Comparison of ENCODE assay signal across 20 mouse cellular contexts in the genomic region with DNA sequence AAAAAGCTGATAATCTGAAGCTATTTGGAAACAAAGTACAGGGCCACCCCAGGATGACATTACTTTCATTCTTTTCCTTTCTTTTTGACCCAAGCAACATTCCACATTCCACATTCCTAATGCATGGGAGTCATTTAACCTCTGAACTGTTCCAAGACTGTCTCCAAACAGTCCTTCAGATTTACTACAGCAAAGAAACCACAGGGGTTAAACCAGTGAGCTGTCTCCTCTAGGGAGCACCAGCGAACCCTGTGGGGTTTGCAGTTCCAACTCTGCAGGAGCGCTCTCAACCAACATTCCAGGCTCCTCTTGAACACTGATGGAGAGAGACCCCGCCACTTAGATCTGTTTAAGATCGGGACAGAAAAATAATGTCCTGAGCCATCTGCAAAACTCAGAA. TPM values are rescaled to one million over a fixed set of nuclear protein-coding genes. Genes with fewer than 3 reads are reported as not detected.
DNase-seq lines count a peak whose midpoint lies in the region; ATAC-seq and TF ChIP-seq lines count a peak whose summit lies in the region.
"Had no signal": no experiment of that assay in that cellular context is flagged by ENCODE, and none has a peak within 500 bp of the region (broad histone marks: within the 10 kb centered on the region; RNA-seq: fewer than 3 reads in every experiment).

No protein-coding gene starts in this region.

- intact Hi-C loops in gastrocnemius, postnatal 36 days (cut with DNase I): no loop called here

- H3K4me3 ChIP-seq in kidney, postnatal 0 days (replicated peaks; ENCODE audit: low read depth, low read length): no peak overlapping the region
- H3K4me3 ChIP-seq in CH12.LX (replicated peaks in 1 of 3; ENCODE audit: low read depth in 2 of 3, low read length in 2 of 3, poor library complexity in 1 of 3): no peak overlapping the region
- H3K4me3 ChIP-seq: heart, embryonic 12.5 days; hindbrain, embryonic 12.5 days; limb, embryonic 12.5 days; liver, embryonic 12.5 days; midbrain, embryonic 15.5 days had no signal

- no peak overlapping the region; the same call in 1 of the 2 replicates for H3K4me2 ChIP-seq in kidney, postnatal 0 days (ENCODE audit: low read length)
- H3K4me2 ChIP-seq in CH12.LX (ENCODE audit: insufficient read depth, low read depth, poor library complexity, severe bottlenecking): 0 out of 2 replicates have a peak overlapping the region, but pooled peaks have one; percentile 23
- H3K4me2 ChIP-seq: heart, embryonic 12.5 days; hindbrain, embryonic 12.5 days; limb, embryonic 12.5 days; liver, embryonic 12.5 days; midbrain, embryonic 15.5 days had no signal

- no peak overlapping the region for H3K27ac ChIP-seq in kidney, postnatal 0 days
- H3K27ac ChIP-seq in CH12.LX (ENCODE audit: insufficient read depth, low read depth): no peak overlapping the region
- H3K27ac ChIP-seq: hindbrain, embryonic 12.5 days; limb, embryonic 12.5 days; liver, embryonic 12.5 days; midbrain, embryonic 15.5 days had no signal

- H3K4me1 ChIP-seq in kidney, postnatal 0 days (replicated peaks; ENCODE audit: insufficient read depth, low read length): 0 out of 2 replicates have a peak, but pooled peaks cover 8% of the 10 kb centered on the region
- no peaks in the 10 kb centered on the region for H3K4me1 ChIP-seq in CH12.LX (ENCODE audit: control insufficient read depth in 1 of 2, insufficient read depth in 2 of 2)
- H3K4me1 ChIP-seq: heart, embryonic 12.5 days; hindbrain, embryonic 12.5 days; liver, embryonic 12.5 days; midbrain, embryonic 15.5 days had no signal

- TF ChIP-seq CTCF in kidney, postnatal 0 days (IDR thresholded peaks at IDR 0.05; ENCODE audit: low read depth): peak; percentile 20; the same call in 1 of the 2 replicates
- TF ChIP-seq CTCF in CH12.LX (conservative IDR thresholded peaks at IDR 0.05 in 1 of 2, IDR thresholded peaks at IDR 0.05 in 1 of 2; ENCODE audit: low read depth in 2 of 2, low read length in 2 of 2): no peak

- no peak for TF ChIP-seq POLR2A in CH12.LX (IDR thresholded peaks at IDR 0.05; ENCODE audit: low read depth, low read length)

- H3K36me3 ChIP-seq in kidney, postnatal 0 days (ENCODE audit: insufficient read depth, low read length): no peaks in the 10 kb centered on the region
- H3K36me3 ChIP-seq in CH12.LX (replicated peaks in 1 of 2; ENCODE audit: control insufficient read depth in 1 of 2, insufficient read depth in 1 of 2, low read length in 1 of 2): no peaks in the 10 kb centered on the region
- H3K36me3 ChIP-seq: G1E; heart, embryonic 12.5 days; hindbrain, embryonic 12.5 days; limb, embryonic 12.5 days; liver, embryonic 12.5 days; midbrain, embryonic 15.5 days had no signal

- TF ChIP-seq EP300 in CH12.LX (IDR thresholded peaks at IDR 0.05; ENCODE audit: low read length): no peak

- no peaks in the 10 kb centered on the region for H3K27me3 ChIP-seq in kidney, postnatal 0 days (ENCODE audit: insufficient read depth, low read length)
- no peaks in the 10 kb centered on the region for H3K27me3 ChIP-seq in CH12.LX (replicated peaks)
- H3K27me3 ChIP-seq: heart, embryonic 12.5 days; hindbrain, embryonic 12.5 days; limb, embryonic 12.5 days; liver, embryonic 12.5 days; midbrain, embryonic 15.5 days had no signal

- DNase-seq in kidney, postnatal 0 days (ENCODE audit: low spot score): peak; percentile 85
- DNase-seq in kidney, adult 8-10 months: no peak
- DNase-seq in 3134 (ENCODE audit: extremely low read depth, insufficient read length, low spot score) (peak; percentile 62), CH12.LX (ENCODE audit: extremely low read depth) (no peak)
- DNase-seq in kidney, postnatal 4 days: peak; percentile 44 to 57
- DNase-seq in layer of hippocampus, postnatal 10 days (ENCODE audit: low spot score in 2 of 2): no peak
- DNase-seq in gastrocnemius, postnatal 36 days: no peak
- DNase-seq: adrenal gland, adult 8-10 months; cerebellum, adult 8-10 months; forebrain, postnatal 0 days; heart, postnatal 14 days; lung, postnatal 14 days; right cerebral cortex, postnatal 25 days; thymus, adult 2 months had no signal

- peak; percentile 63; the same call in 1 of the 2 replicates for ATAC-seq in kidney, postnatal 0 days (replicated peaks; ENCODE audit: low FRiP score, low read depth)
- ATAC-seq: forebrain, postnatal 0 days; liver, embryonic 12.5 days; midbrain, embryonic 15.5 days had no signal

- WGBS in kidney, postnatal 0 days: 47% methylated on average over 4 of the region's 4 CpGs

- no peaks in the 10 kb centered on the region for H3K79me2 ChIP-seq in CH12.LX (replicated peaks; ENCODE audit: control insufficient read depth, extremely low read depth, insufficient read depth, poor library complexity, severe bottlenecking)

- no peak for TF ChIP-seq RAD21 in CH12.LX (IDR thresholded peaks at IDR 0.05; ENCODE audit: low read depth, low read length)

- in situ Hi-C loops in CH12.LX (cut with MboI; ENCODE audit: low pct_ligation_motif_present, low pct_unique_long_range_greater_than_20kb, low sequenced_read_pairs): no loop called here

- no peak overlapping the region for H3K9ac ChIP-seq in kidney, postnatal 0 days (ENCODE audit: low read depth, low read length)
- no peak overlapping the region for H3K9ac ChIP-seq in CH12.LX (ENCODE audit: insufficient read depth, low read depth)
- H3K9ac ChIP-seq: forebrain, postnatal 0 days; heart, embryonic 12.5 days; hindbrain, embryonic 12.5 days; limb, embryonic 12.5 days; liver, embryonic 12.5 days; midbrain, embryonic 15.5 days had no signal

- dilution Hi-C loops in CH12.LX (cut with MboI; ENCODE audit: extremely low pct_ligation_motif_present, extremely low pct_unique_long_range_greater_than_20kb, low sequenced_read_pairs): no loop called here

- no peaks in the 10 kb centered on the region for H3K9me3 ChIP-seq in kidney, postnatal 0 days (replicated peaks; ENCODE audit: low read length)
- no peaks in the 10 kb centered on the region for H3K9me3 ChIP-seq in CH12.LX (replicated peaks; ENCODE audit: low read length)
- H3K9me3 ChIP-seq: G1E; heart, embryonic 12.5 days; hindbrain, embryonic 12.5 days; limb, embryonic 12.5 days; liver, embryonic 12.5 days; midbrain, embryonic 15.5 days had no signal

TF ChIP-seq in CH12.LX, 34 proteins besides CTCF, POLR2A, EP300 and RAD21:
- TF ChIP-seq UBTF (IDR thresholded peaks at IDR 0.05; ENCODE audit: low read depth, low read length): no peak
- TF ChIP-seq PAX5 (IDR thresholded peaks at IDR 0.05; ENCODE audit: low read length): no peak
- TF ChIP-seq USF2 (conservative IDR thresholded peaks at IDR 0.05; ENCODE audit: low read depth, low read length): no peak
- no peak for TF ChIP-seq CHD2 (IDR thresholded peaks at IDR 0.05; ENCODE audit: low read length)
- TF ChIP-seq CHD1 (IDR thresholded peaks at IDR 0.05; ENCODE audit: low read depth, low read length): no peak
- no peak for TF ChIP-seq ZNF384 (IDR thresholded peaks at IDR 0.05; ENCODE audit: low read depth, low read length)
- no peak for TF ChIP-seq ZC3H11A (IDR thresholded peaks at IDR 0.05; ENCODE audit: low read depth, low read length)
- no peak for TF ChIP-seq MAZ (IDR thresholded peaks at IDR 0.05; ENCODE audit: low read depth, low read length)
- TF ChIP-seq KAT2A (IDR thresholded peaks at IDR 0.05; ENCODE audit: insufficient replicate concordance, low read length): no peak
- TF ChIP-seq MAX (IDR thresholded peaks at IDR 0.05; ENCODE audit: low read length): no peak
- TF ChIP-seq RCOR1 (conservative IDR thresholded peaks at IDR 0.05; ENCODE audit: low read depth, low read length): no peak
- no peak for TF ChIP-seq USF1 (IDR thresholded peaks at IDR 0.05; ENCODE audit: low read depth, low read length)
- no peak for TF ChIP-seq GABPA (IDR thresholded peaks at IDR 0.05; ENCODE audit: insufficient replicate concordance, low read depth, low read length)
- TF ChIP-seq ELF1 (IDR thresholded peaks at IDR 0.05; ENCODE audit: low read depth, low read length): no peak
- no peak for TF ChIP-seq NRF1 (IDR thresholded peaks at IDR 0.05; ENCODE audit: low read depth, low read length)
- TF ChIP-seq IRF4 (IDR thresholded peaks at IDR 0.05; ENCODE audit: low read depth, low read length): no peak
- TF ChIP-seq NELFE (IDR thresholded peaks at IDR 0.05; ENCODE audit: low read depth, low read length): no peak
- no peak for TF ChIP-seq JUND (conservative IDR thresholded peaks at IDR 0.05; ENCODE audit: low read depth, low read length)
- no peak for TF ChIP-seq SMC3 (IDR thresholded peaks at IDR 0.05; ENCODE audit: low read depth, low read length)

RNA-seq across cellular contexts. Expression of a gene that starts 33.6 kb away (rescaled TPM):
- polyA plus RNA-seq in kidney, postnatal 0 days (2015; fragmentation: Nextera tagmentation; extraction: Ambion mirVana): 6.0 and 7.1 TPM in 2 replicates
- total RNA-seq in CH12.LX (2012; rRNA removed): not detected in 2 replicates
- not detected in 2 replicates for total RNA-seq in CH12.LX (2014; rRNA removed)
- 0.08 TPM in 1 of 2 replicates, not detected in the other for polyA plus RNA-seq in CH12.LX (2012; ENCODE audit: insufficient read length, low read depth)
- 1 to 10 TPM; 5.9 to 6.4 TPM for total RNA-seq in layer of hippocampus, postnatal 10 days (2021)
- total RNA-seq in gastrocnemius, postnatal 36 days (2021): 1 to 10 TPM in 1 of 2 experiments, under 1 TPM in 1; 0.62 to 1.1 TPM
- polyA plus RNA-seq: G1E had no signal

Comparison
In these comparisons a context has a peak if more than half of its experiments do, and no peak if none do; other contexts are left out.
1. DNase-seq: peak in kidney, postnatal 0 days (single experiment), 3134 (single experiment) and kidney, postnatal 4 days (2 of 2); none in kidney, adult 8-10 months (0 of 2), CH12.LX (single experiment), layer of hippocampus, postnatal 10 days (0 of 2) and gastrocnemius, postnatal 36 days (0 of 2).